ENCODE assay signal across 38 mouse cellular contexts in genomic region chr2:113233356-113233755, GRCm38 (mm10). TPM values are rescaled to one million over a fixed set of nuclear protein-coding genes. Genes with fewer than 3 reads are reported as not detected.
"Had no signal": no experiment of that assay in that cellular context is flagged by ENCODE, and none has a peak within 500 bp of the region (broad histone marks: within the 10 kb centered on the region; RNA-seq: fewer than 3 reads in every experiment).

No protein-coding gene starts in this region.

- DNase-seq: gastrocnemius, adult 2 months; gastrocnemius, postnatal 10 days; gastrocnemius, postnatal 25 days; heart, adult 2 months; heart, postnatal 14 days; heart, postnatal 36 days; kidney, adult 18-20 months; kidney, adult 8-10 months; kidney, postnatal 14 days; kidney, postnatal 36 days; layer of hippocampus, adult 9-11 months; layer of hippocampus, postnatal 36 days; left cerebral cortex, postnatal 4 days had no signal

- H3K27me3 ChIP-seq: heart, embryonic 13.5 days; heart, embryonic 15.5 days; hindbrain, embryonic 12.5 days; intestine, embryonic 15.5 days; liver, embryonic 12.5 days had no signal

- ATAC-seq: hindbrain, embryonic 16.5 days; inflammation-experienced regulatory T-cells, adult 6 months; intestine, embryonic 15.5 days; intestine, postnatal 0 days; liver, embryonic 12.5 days had no signal

RNA-seq across cellular contexts. Expression of gene Ryr3, which starts 16.5 kb away (rescaled TPM):
- total RNA-seq: granulocyte monocyte progenitor cell, adult 5-6 weeks had no signal
- polyA plus RNA-seq: liver, adult 2 months had no signal

RNA-seq across cellular contexts. Expression of gene Tmco5b, which starts 52.2 kb away (rescaled TPM):
- total RNA-seq: gastrocnemius, adult 2 months; gastrocnemius, postnatal 10 days; gastrocnemius, postnatal 25 days; gastrocnemius, postnatal 4 days; granulocyte monocyte progenitor cell, adult 5-6 weeks; heart, adult 2 months; heart, postnatal 14 days; heart, postnatal 36 days; layer of hippocampus, adult 18-20 months; layer of hippocampus, postnatal 36 days; left cerebral cortex, adult 18-20 months; left cerebral cortex, adult 8-10 months; left cerebral cortex, postnatal 25 days; liver, adult 2 months had no signal
- polyA plus RNA-seq: heart, adult 2 months; heart, embryonic 11.5 days; heart, embryonic 13.5 days; heart, embryonic 15.5 days; heart, postnatal 0 days; hindbrain, embryonic 10.5 days; hindbrain, embryonic 12.5 days; hindbrain, embryonic 16.5 days; inflammation-experienced regulatory T-cells, adult 6 months; intestine, embryonic 15.5 days; intestine, postnatal 0 days; kidney, embryonic 14.5 days; kidney, embryonic 16.5 days; large intestine, adult 2 months; limb, embryonic 11.5 days; limb, embryonic 13.5 days; limb, embryonic 15.5 days; liver, adult 2 months; liver, embryonic 12.5 days; liver, embryonic 14.5 days had no signal
